Mouse (Mus musculus) adrenal gland, postnatal 25 days (tissue): ENCODE results near the gene Prr7. TPM values are rescaled to one million over a fixed set of nuclear protein-coding genes. Genes with fewer than 3 reads are reported as not detected.
A peak's percentile ranks its signal among the peaks of the same experiment; 100 is the strongest.

Experiments used
- DNase-seq: peaks from one replicate; pipeline ENCODE4 v3.0.0; 2021; ENCODE audit warnings: mixed read lengths
- total RNA-seq: library from RNA; stranded (reverse); gene quantifications from 2 replicates; pipeline ENCODE4 v1.2.3, GENCODE M21; 2021

Gene Prr7
- total RNA-seq, 1 experiment from 2014 or later = 3.8 TPM

GRCm38 (mm10) chr13:55448131-55448530, 15.9 kb upstream of the Prr7 start:
- peak; percentile 0 for DNase-seq

- DNase-seq = peak; percentile 1
These were observed 14.9 kb upstream of the Prr7 start for GRCm38 (mm10) chr13:55449205-55449604.

- DNase-seq = no peak
These were observed 14.2 kb upstream of the Prr7 start for GRCm38 (mm10) chr13:55449679-55450441.

- DNase-seq = peak; percentile 90
These were observed 13.5 kb upstream of the Prr7 start for GRCm38 (mm10) chr13:55450511-55450980.

GRCm38 (mm10) chr13:55451296-55451695, 12.8 kb upstream of the Prr7 start:
- DNase-seq = no peak

GRCm38 (mm10) chr13:55451785-55452549, 12.1 kb upstream of the Prr7 start:
- DNase-seq = no peak

GRCm38 (mm10) chr13:55462965-55463364, 1.1 kb upstream of the Prr7 start:
- DNase-seq = no peak

GRCm38 (mm10) chr13:55463399-55464026, 554 bp upstream of the Prr7 start:
- no peak for DNase-seq

- peak; percentile 46 for DNase-seq
These were observed 1.1 kb downstream of the Prr7 start for GRCm38 (mm10) chr13:55465184-55465583.

GRCm38 (mm10) chr13:55465830-55466440, 1.9 kb downstream of the Prr7 start:
- no peak for DNase-seq

- DNase-seq = peak; percentile 62
These were observed 4.9 kb downstream of the Prr7 start for GRCm38 (mm10) chr13:55468851-55469560.

- DNase-seq = peak; percentile 55
These were observed 6.3 kb downstream of the Prr7 start for GRCm38 (mm10) chr13:55470372-55470771.

- DNase-seq = peak; percentile 85
These were observed 7.2 kb downstream of the Prr7 start for GRCm38 (mm10) chr13:55471156-55471818.

- DNase-seq = no peak
These were observed 7.7 kb downstream of the Prr7 start for GRCm38 (mm10) chr13:55471819-55472131.

GRCm38 (mm10) chr13:55472132-55473022, 8.3 kb downstream of the Prr7 start:
- DNase-seq = peak; percentile 59

- no peak for DNase-seq
These were observed 9.2 kb downstream of the Prr7 start for GRCm38 (mm10) chr13:55473076-55473831.

GRCm38 (mm10) chr13:55473961-55474360, 9.9 kb downstream of the Prr7 start:
- DNase-seq = no peak

GRCm38 (mm10) chr13:55474621-55475069, 10.6 kb downstream of the Prr7 start:
- no peak for DNase-seq

GRCm38 (mm10) chr13:55475750-55476149, 11.7 kb downstream of the Prr7 start:
- DNase-seq = no peak
